Mouse (Mus musculus): ENCODE measurements around the gene Cdh18.
"Not testable (repeated sequence)": the region's sequence is repeated elsewhere in the genome, so short reads cannot be mapped to it uniquely, and the experiment has no call there.

The Cdh18 gene

GRCm38 (mm10) chr15:22548711-22549271, at the start of gene Cdh18:
Gene Cdh18 (plus strand): TSS chr15:22549022.
- no peak for DNase-seq (ENCODE audit: extremely low spot score)

- DNase-seq (ENCODE audit: extremely low spot score) = no peak
Measured at GRCm38 (mm10) chr15:22511271-22511670, 37.6 kb upstream of the Cdh18 start.

GRCm38 (mm10) chr15:22535828-22536227, 13.0 kb upstream of the Cdh18 start:
- no peak for DNase-seq (ENCODE audit: extremely low spot score)

- peak; percentile 62 for DNase-seq (ENCODE audit: extremely low spot score)
Measured at GRCm38 (mm10) chr15:22577974-22578616, 29.3 kb downstream of the Cdh18 start.

- no peak for DNase-seq (ENCODE audit: extremely low spot score)
Measured at GRCm38 (mm10) chr15:22578617-22578990, 29.8 kb downstream of the Cdh18 start.

GRCm38 (mm10) chr15:22584667-22585066, 35.8 kb downstream of the Cdh18 start:
- no peak for DNase-seq (ENCODE audit: extremely low spot score)

- no peak for DNase-seq (ENCODE audit: extremely low spot score)
Measured at GRCm38 (mm10) chr15:22716376-22716775, 167.6 kb downstream of the Cdh18 start.

GRCm38 (mm10) chr15:22717681-22718080, 168.9 kb downstream of the Cdh18 start:
- DNase-seq (ENCODE audit: extremely low spot score) = no peak

- no peak for DNase-seq (ENCODE audit: extremely low spot score)
Measured at GRCm38 (mm10) chr15:22726574-22726973, 177.8 kb downstream of the Cdh18 start.

GRCm38 (mm10) chr15:22733039-22733438, 184.2 kb downstream of the Cdh18 start:
- no peak for DNase-seq (ENCODE audit: extremely low spot score)

- DNase-seq (ENCODE audit: extremely low spot score) = no peak
Measured at GRCm38 (mm10) chr15:22736165-22736564, 187.3 kb downstream of the Cdh18 start.

GRCm38 (mm10) chr15:22761257-22761656, 212.4 kb downstream of the Cdh18 start:
- not testable (repeated sequence) for DNase-seq (ENCODE audit: extremely low spot score)

- not testable (repeated sequence) for DNase-seq (ENCODE audit: extremely low spot score)
Measured at GRCm38 (mm10) chr15:22766591-22766990, 217.8 kb downstream of the Cdh18 start.

GRCm38 (mm10) chr15:22776346-22776745, 227.5 kb downstream of the Cdh18 start:
- no peak for DNase-seq (ENCODE audit: extremely low spot score)

GRCm38 (mm10) chr15:22789696-22790095, 240.9 kb downstream of the Cdh18 start:
- no peak for DNase-seq (ENCODE audit: extremely low spot score)

GRCm38 (mm10) chr15:22791791-22792190, 243.0 kb downstream of the Cdh18 start:
- no peak for DNase-seq (ENCODE audit: extremely low spot score)

GRCm38 (mm10) chr15:22833127-22833526, 284.3 kb downstream of the Cdh18 start:
- no peak for DNase-seq (ENCODE audit: extremely low spot score)

- DNase-seq (ENCODE audit: extremely low spot score) = no peak
Measured at GRCm38 (mm10) chr15:22837173-22837572, 288.4 kb downstream of the Cdh18 start.

GRCm38 (mm10) chr15:22857704-22858103, 308.9 kb downstream of the Cdh18 start:
- no peak for DNase-seq (ENCODE audit: extremely low spot score)

- no peak for DNase-seq (ENCODE audit: extremely low spot score)
Measured at GRCm38 (mm10) chr15:22870679-22871078, 321.9 kb downstream of the Cdh18 start.

GRCm38 (mm10) chr15:22897724-22898123, 348.9 kb downstream of the Cdh18 start:
- DNase-seq (ENCODE audit: extremely low spot score) = no peak

- no peak for DNase-seq (ENCODE audit: extremely low spot score)
Measured at GRCm38 (mm10) chr15:22898208-22898607, 349.4 kb downstream of the Cdh18 start.

- no peak for DNase-seq (ENCODE audit: extremely low spot score)
Measured at GRCm38 (mm10) chr15:22914444-22914843, 365.6 kb downstream of the Cdh18 start.

GRCm38 (mm10) chr15:22934293-22934692, 385.5 kb downstream of the Cdh18 start:
- no peak for DNase-seq (ENCODE audit: extremely low spot score)
